8 mouse cellular contexts compared by ENCODE assay signal in the genomic region with DNA sequence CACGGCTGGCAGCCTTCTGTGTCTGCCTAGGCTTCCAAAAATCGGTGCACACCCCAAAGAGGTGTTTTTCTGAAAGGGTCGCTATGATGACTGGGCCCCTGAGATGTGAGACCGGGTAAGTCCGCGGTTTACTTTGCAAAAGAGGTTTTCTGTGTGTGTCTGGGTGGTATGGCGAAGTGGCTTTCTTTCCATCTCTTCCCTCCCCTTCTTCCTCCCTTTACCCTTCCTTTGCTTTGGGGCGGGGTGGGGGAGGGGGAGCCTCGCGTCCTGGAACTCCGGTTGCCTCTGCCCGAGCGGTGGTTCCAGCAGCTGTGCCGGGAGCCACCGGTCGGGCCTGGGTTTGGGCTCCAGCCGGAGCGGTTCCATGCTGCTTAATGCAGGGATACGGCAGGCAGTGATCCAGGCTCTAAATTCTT. TPM values are rescaled to one million over a fixed set of nuclear protein-coding genes. Genes with fewer than 3 reads are reported as not detected.
A peak's percentile ranks its signal among the peaks of the same experiment; 100 is the strongest.
DNase-seq lines count a peak whose midpoint lies in the region; ATAC-seq and TF ChIP-seq lines count a peak whose summit lies in the region.

No protein-coding gene starts in this region.

- no peaks in the 10 kb centered on the region for H3K36me3 ChIP-seq in neural tube, embryonic 11.5 days (ENCODE audit: control insufficient read depth, insufficient read depth, low read length)

- H3K9me3 ChIP-seq in neural tube, embryonic 11.5 days (ENCODE audit: control insufficient read depth, low read length) = no peaks in the 10 kb centered on the region

- H3K4me2 ChIP-seq in neural tube, embryonic 11.5 days (ENCODE audit: low read depth) = peak overlapping the region; percentile 62

- intact Hi-C loops in left cerebral cortex, adult 2 months (cut with DNase I) = loop anchor here (5.0 to 10.0 kb wide), 4 partner anchors 191 to 1219 kb away; no protein-coding TSS in a partner anchor

- TF ChIP-seq CTCF in left cerebral cortex, adult 2 months (IDR thresholded peaks at IDR 0.05) = no peak

- peak; percentile 64 for ATAC-seq in neural tube, embryonic 11.5 days (ENCODE audit: insufficient read depth, low FRiP score, low TSS enrichment)

- 0 out of 2 replicates have a peak, but pooled peaks cover 9% of the 10 kb centered on the region for H3K4me1 ChIP-seq in neural tube, embryonic 11.5 days (ENCODE audit: control insufficient read depth, insufficient read depth, low read length)

- peak; percentile 56 for DNase-seq in left cerebral cortex, adult 18-20 months (ENCODE audit: low spot score in 2 of 2)
- no peak for DNase-seq in left cerebral cortex, adult 11 months (ENCODE audit: low spot score)
- DNase-seq in cerebellum, adult 8-10 months = peak; percentile 53
- peak; percentile 52 for DNase-seq in forelimb bud, embryonic 11.5 days (ENCODE audit: low read depth, low spot score)
- peak; percentile 50 to 65 for DNase-seq in left cerebral cortex, adult 2 months (ENCODE audit: extremely low spot score in 1 of 2, low spot score in 2 of 2)
- peak; percentile 75 for DNase-seq in neural tube, embryonic 11.5 days (ENCODE audit: low spot score)
- DNase-seq in c-Kit-positive CD71-positive TER-119-positive erythroid progenitor cells, embryonic 14.5 days (ENCODE audit: low spot score) = no peak
- no peak for DNase-seq in spleen, postnatal 36 days (ENCODE audit: low spot score in 2 of 2)

- H3K27ac ChIP-seq in left cerebral cortex, adult 2 months = peak overlapping the region; percentile 99
- H3K27ac ChIP-seq in neural tube, embryonic 11.5 days (ENCODE audit: low read depth, low read length) = peak overlapping the region; percentile 91

- peak overlapping the region; percentile 87 for H3K4me3 ChIP-seq in left cerebral cortex, adult 2 months
- H3K4me3 ChIP-seq in neural tube, embryonic 11.5 days (ENCODE audit: low read depth, low read length) = peak overlapping the region; percentile 67

- whole genome bisulfite sequencing in neural tube, embryonic 11.5 days = 0% methylated on average over 19 of the region's 19 CpGs

- H3K9ac ChIP-seq in neural tube, embryonic 11.5 days (ENCODE audit: low read length) = peak overlapping the region; percentile 95

- no peaks in the 10 kb centered on the region for H3K27me3 ChIP-seq in neural tube, embryonic 11.5 days (ENCODE audit: control insufficient read depth, insufficient read depth, low read length)

RNA-seq across cellular contexts. Expression of gene Slitrk5, which starts 1.3 kb away (rescaled TPM):
- 10 to 100 TPM; 70.2 to 71.7 TPM for total RNA-seq in left cerebral cortex, adult 18-20 months (2021)
- total RNA-seq in left cerebral cortex, adult 2 months (2021) = 10 to 100 TPM; 73.7 to 87.0 TPM
- 18.9 and 19.4 TPM in 2 replicates for polyA plus RNA-seq in neural tube, embryonic 11.5 days (2014; fragmentation: Nextera tagmentation; extraction: Ambion mirVana)

Comparison
In these comparisons a context has a peak if more than half of its experiments do, and no peak if none do; other contexts are left out.
1. DNase-seq: peak in left cerebral cortex, adult 18-20 months (2 of 2), cerebellum, adult 8-10 months (single experiment), forelimb bud, embryonic 11.5 days (single experiment), left cerebral cortex, adult 2 months (2 of 2) and neural tube, embryonic 11.5 days (single experiment); none in left cerebral cortex, adult 11 months (single experiment), c-Kit-positive CD71-positive TER-119-positive erythroid progenitor cells, embryonic 14.5 days (single experiment) and spleen, postnatal 36 days (0 of 2).